Mouse (Mus musculus): ENCODE measurements at regions not wholly inside any gene's neighbourhood (a gene's known extent, or its start where the extent isn't known, plus 50 kb on each side); places are given as distances from the start of the nearest gene placed in this dataset.

- H3K4me3 ChIP-seq (ENCODE audit: low read depth, low read length), result no peak overlapping the region
- H3K27me3 ChIP-seq (ENCODE audit: insufficient read depth, low read length), result peaks cover 9% of the 10 kb centered on the region
- DNase-seq (ENCODE audit: low spot score) (no peak), ATAC-seq (ENCODE audit: extremely low read depth, insufficient number of reproducible peaks, low FRiP score, poor library complexity, severe bottlenecking) (no peak)
- TF ChIP-seq CTCF (IDR thresholded peaks at IDR 0.05; ENCODE audit: low read depth, low read length) (no peak), TAL1 (conservative IDR thresholded peaks at IDR 0.05; ENCODE audit: low read depth, low read length) (no peak)
- no peaks in the 10 kb centered on the region for H3K9me3 ChIP-seq (replicated peaks)
- no peaks in the 10 kb centered on the region for H3K4me1 ChIP-seq (ENCODE audit: insufficient read depth, low read depth, low read length)
- H3K36me3 ChIP-seq (replicated peaks), result no peaks in the 10 kb centered on the region
Measured at GRCm38 (mm10) chr8:26438246-26438862, 319.0 kb downstream of the Gm45692 start.

- ATAC-seq (ENCODE audit: extremely low read depth, insufficient number of reproducible peaks, low FRiP score, poor library complexity, severe bottlenecking) (no peak), DNase-seq (ENCODE audit: low spot score) (no peak)
- no peaks in the 10 kb centered on the region for H3K9me3 ChIP-seq (replicated peaks)
- no peaks in the 10 kb centered on the region for H3K36me3 ChIP-seq (replicated peaks)
- no peak overlapping the region for H3K4me3 ChIP-seq (ENCODE audit: low read depth, low read length)
- TF ChIP-seq GATA1 (IDR thresholded peaks at IDR 0.05; ENCODE audit: borderline replicate concordance, low read length) (no peak), CTCF (IDR thresholded peaks at IDR 0.05; ENCODE audit: low read depth, low read length) (no peak)
- H3K4me1 ChIP-seq (ENCODE audit: insufficient read depth, low read depth, low read length), result no peaks in the 10 kb centered on the region
- H3K27me3 ChIP-seq (ENCODE audit: insufficient read depth, low read length), result peaks cover 9% of the 10 kb centered on the region
Measured at GRCm38 (mm10) chr8:26438877-26439276, 319.5 kb downstream of the Gm45692 start.

DNA sequence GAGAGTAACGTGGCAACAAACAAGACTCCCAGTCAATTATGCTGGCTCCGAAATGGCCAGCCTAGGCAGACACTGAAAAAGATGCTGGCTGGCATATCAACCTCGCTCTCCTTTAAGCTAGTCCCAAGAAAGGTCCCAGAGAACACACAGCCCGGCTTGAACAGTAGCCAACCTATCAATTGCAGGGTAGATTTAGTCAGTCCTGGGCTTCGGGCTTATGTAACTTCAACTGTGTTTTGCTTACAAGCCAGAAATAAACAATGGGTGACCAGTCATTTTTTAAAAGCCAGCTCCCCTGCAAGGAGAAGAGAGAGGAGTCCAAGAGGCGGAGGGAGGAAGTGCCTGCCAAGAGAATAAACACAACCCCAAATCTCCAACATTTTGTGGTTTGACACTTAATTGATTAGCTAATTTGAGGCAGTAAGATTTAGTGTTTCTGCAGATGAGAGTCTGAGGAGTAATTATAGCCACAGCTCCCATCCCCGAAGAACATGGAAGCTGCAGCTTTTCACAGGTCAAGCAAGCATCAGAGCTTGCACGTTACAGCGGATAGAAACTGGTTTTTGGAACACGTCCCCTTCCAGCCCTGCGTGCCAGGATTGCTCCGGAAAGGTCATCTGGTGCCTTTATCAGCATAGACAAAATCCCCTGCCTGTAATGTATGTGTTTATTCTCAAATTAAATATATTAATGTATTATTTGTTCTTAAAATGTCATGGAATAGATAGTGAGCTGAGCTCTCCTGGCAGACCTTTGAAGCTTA, 322.1 kb downstream of the Gm45692 start:
- no peaks in the 10 kb centered on the region for H3K9me3 ChIP-seq (replicated peaks)
- H3K27me3 ChIP-seq (ENCODE audit: insufficient read depth, low read length), result peaks cover 7% of the 10 kb centered on the region
- TF ChIP-seq POLR2AphosphoS5 (IDR thresholded peaks at IDR 0.05; ENCODE audit: insufficient replicate concordance, low read depth, low read length), result no peak
- TF ChIP-seq GATA2 (IDR thresholded peaks at IDR 0.05; ENCODE audit: borderline replicate concordance, low read depth, low read length), result no peak
- no peak for TF ChIP-seq GATA1 (IDR thresholded peaks at IDR 0.05; ENCODE audit: borderline replicate concordance, low read length)
- TF ChIP-seq TAL1 (conservative IDR thresholded peaks at IDR 0.05; ENCODE audit: low read depth, low read length), result no peak
- TF ChIP-seq CTCF (IDR thresholded peaks at IDR 0.05; ENCODE audit: low read depth, low read length), result no peak
- H3K4me3 ChIP-seq (ENCODE audit: low read depth, low read length), result no peak overlapping the region
- no peak for ATAC-seq (ENCODE audit: extremely low read depth, insufficient number of reproducible peaks, low FRiP score, poor library complexity, severe bottlenecking)
- H3K36me3 ChIP-seq (replicated peaks), result no peaks in the 10 kb centered on the region
- DNase-seq (ENCODE audit: low spot score), result no peak
- H3K4me1 ChIP-seq (ENCODE audit: insufficient read depth, low read depth, low read length), result no peaks in the 10 kb centered on the region

DNA sequence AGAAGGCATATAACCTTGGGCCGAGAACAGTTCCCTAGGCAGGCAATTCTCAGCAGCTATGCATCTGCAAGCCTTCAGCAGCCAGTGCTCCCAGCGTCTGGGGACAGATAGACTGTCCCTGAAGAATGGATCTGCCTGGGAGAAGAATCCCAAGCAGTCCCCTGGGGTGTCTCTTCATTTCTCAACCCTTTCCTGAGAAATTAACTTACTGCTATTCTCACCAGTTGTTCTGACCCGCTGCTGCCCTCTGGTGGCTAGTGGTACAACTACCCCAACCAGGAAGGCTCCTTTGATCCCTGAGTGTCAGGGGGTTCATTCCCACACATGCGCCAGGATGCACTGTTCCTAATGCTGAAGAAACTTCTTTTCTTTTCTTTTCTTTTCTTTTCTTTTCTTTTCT, 323.7 kb downstream of the Gm45692 start:
- Histone ChIP-seq H3K27me3 (ENCODE audit: insufficient read depth, low read length) (peaks cover 7% of the 10 kb centered on the region), H3K4me1 (ENCODE audit: insufficient read depth, low read depth, low read length) (no peaks in the 10 kb centered on the region), H3K4me3 (ENCODE audit: low read depth, low read length) (no peak overlapping the region), H3K36me3 (replicated peaks) (no peaks in the 10 kb centered on the region), H3K9me3 (replicated peaks) (no peaks in the 10 kb centered on the region)
- TF ChIP-seq CTCF (IDR thresholded peaks at IDR 0.05; ENCODE audit: low read depth, low read length) (peak; percentile 65), GATA2 (IDR thresholded peaks at IDR 0.05; ENCODE audit: borderline replicate concordance, low read depth, low read length) (no peak), POLR2AphosphoS5 (IDR thresholded peaks at IDR 0.05; ENCODE audit: insufficient replicate concordance, low read depth, low read length) (no peak), GATA1 (IDR thresholded peaks at IDR 0.05; ENCODE audit: borderline replicate concordance, low read length) (no peak), TAL1 (conservative IDR thresholded peaks at IDR 0.05; ENCODE audit: low read depth, low read length) (no peak)
- no peak for ATAC-seq (ENCODE audit: extremely low read depth, insufficient number of reproducible peaks, low FRiP score, poor library complexity, severe bottlenecking)
- peak; percentile 40 for DNase-seq (ENCODE audit: low spot score)

DNA sequence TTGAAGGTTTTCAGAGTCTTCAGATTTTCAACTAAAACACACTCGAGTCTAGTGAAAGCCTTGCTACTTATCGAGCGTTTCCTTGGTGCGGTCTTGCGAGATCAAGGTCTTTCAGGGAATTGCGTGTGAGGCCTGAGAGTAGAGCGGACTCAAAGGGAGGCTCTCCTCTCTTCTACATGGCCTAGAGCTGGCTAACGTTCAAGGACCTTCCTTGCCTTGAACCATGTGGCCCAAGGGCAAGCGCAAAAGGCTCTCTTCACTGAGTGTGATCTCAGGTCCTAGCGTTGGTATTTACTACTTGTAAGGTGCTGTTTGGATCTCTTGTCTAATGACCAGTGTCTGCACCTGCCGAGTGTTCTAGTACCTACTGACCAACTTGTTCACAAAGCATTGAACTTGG, 324.4 kb downstream of the Gm45692 start:
- DNase-seq (ENCODE audit: low spot score) (no peak), ATAC-seq (ENCODE audit: extremely low read depth, insufficient number of reproducible peaks, low FRiP score, poor library complexity, severe bottlenecking) (no peak)
- H3K4me3 ChIP-seq (ENCODE audit: low read depth, low read length), result no peak overlapping the region
- H3K36me3 ChIP-seq (replicated peaks), result no peaks in the 10 kb centered on the region
- H3K9me3 ChIP-seq (replicated peaks), result no peaks in the 10 kb centered on the region
- H3K4me1 ChIP-seq (ENCODE audit: insufficient read depth, low read depth, low read length), result no peaks in the 10 kb centered on the region
- no peak for TF ChIP-seq CTCF (IDR thresholded peaks at IDR 0.05; ENCODE audit: low read depth, low read length)
- no peak for TF ChIP-seq GATA2 (IDR thresholded peaks at IDR 0.05; ENCODE audit: borderline replicate concordance, low read depth, low read length)
- no peak for TF ChIP-seq GATA1 (IDR thresholded peaks at IDR 0.05; ENCODE audit: borderline replicate concordance, low read length)
- TF ChIP-seq TAL1 (conservative IDR thresholded peaks at IDR 0.05; ENCODE audit: low read depth, low read length), result no peak
- no peak for TF ChIP-seq POLR2AphosphoS5 (IDR thresholded peaks at IDR 0.05; ENCODE audit: insufficient replicate concordance, low read depth, low read length)
- H3K27me3 ChIP-seq (ENCODE audit: insufficient read depth, low read length), result peaks cover 7% of the 10 kb centered on the region

DNA sequence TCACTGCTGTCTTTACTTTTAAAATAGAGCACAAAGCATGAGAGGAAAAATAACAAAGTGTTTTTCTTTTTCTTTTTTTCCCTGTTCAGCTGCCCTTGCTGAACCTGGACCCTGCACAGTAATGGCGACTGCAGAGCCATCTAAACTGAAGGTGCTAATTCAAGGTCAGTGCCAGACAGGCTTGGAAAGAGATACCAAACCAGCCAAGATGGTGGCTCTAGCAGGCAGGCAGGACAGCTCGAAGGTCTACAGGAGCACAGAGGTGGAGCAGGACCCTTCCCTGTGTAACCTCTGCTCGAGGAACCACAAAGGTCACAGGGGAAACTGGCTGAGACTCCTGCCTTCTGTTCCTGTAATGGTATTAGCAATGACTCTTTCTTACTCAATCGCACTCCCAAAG, 326.7 kb downstream of the Gm45692 start:
- Histone ChIP-seq H3K4me3 (ENCODE audit: low read depth, low read length) (no peak overlapping the region), H3K4me1 (ENCODE audit: insufficient read depth, low read depth, low read length) (no peaks in the 10 kb centered on the region), H3K27me3 (ENCODE audit: insufficient read depth, low read length) (peaks cover 7% of the 10 kb centered on the region), H3K9me3 (replicated peaks) (no peaks in the 10 kb centered on the region), H3K36me3 (replicated peaks) (no peaks in the 10 kb centered on the region)
- ATAC-seq (ENCODE audit: extremely low read depth, insufficient number of reproducible peaks, low FRiP score, poor library complexity, severe bottlenecking), result no peak
- no peak for DNase-seq (ENCODE audit: low spot score)
- TF ChIP-seq GATA1 (IDR thresholded peaks at IDR 0.05; ENCODE audit: borderline replicate concordance, low read length), result no peak
